Mouse (Mus musculus): ENCODE results near the gene Elovl6. TPM values are rescaled to one million over a fixed set of nuclear protein-coding genes. Genes with fewer than 3 reads are reported as not detected.

Elovl6 gene
- polyA plus RNA-seq, 1 experiment: 7.7 TPM

DNA sequence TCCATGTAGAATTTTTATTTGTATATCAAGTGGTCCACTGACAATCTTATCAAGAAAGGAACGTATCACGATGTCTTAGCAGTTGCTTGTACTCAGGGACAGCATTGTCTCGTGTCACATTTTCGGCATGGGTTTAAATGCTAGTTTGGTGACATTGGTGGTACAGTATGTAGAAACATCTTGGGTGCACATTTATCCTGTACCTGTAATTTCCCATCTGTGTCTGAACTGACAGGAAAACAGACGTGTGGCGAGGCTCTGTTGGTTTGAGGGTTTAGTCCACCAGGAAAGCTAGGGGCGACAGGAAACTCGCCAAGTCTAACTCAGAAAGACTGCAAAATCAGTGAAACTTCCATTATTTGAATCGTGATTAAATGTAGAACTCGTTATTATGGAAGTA, 21.5 kb downstream of the Elovl6 start:
- Histone ChIP-seq H3K4me3 (replicated peaks; ENCODE audit: control insufficient read depth, low read depth, low read length) (no peak overlapping the region), H3K27ac (ENCODE audit: control insufficient read depth, insufficient read depth, low read depth, low read length, poor library complexity) (no peak overlapping the region), H3K4me1 (ENCODE audit: control insufficient read depth, insufficient read depth, low read length) (peaks cover 2% of the 10 kb centered on the region; the same call in 1 of the 2 replicates)
- 8% methylated on average over 10 of the region's 10 CpGs for WGBS
- TF ChIP-seq CTCF (IDR thresholded peaks at IDR 0.05; ENCODE audit: control insufficient read depth, insufficient read depth, low read length) (no peak), POLR2A (IDR thresholded peaks at IDR 0.05; ENCODE audit: borderline replicate concordance, control insufficient read depth, low read depth, low read length) (no peak)

GRCm38 (mm10) chr3:129554436-129554835, 22.3 kb downstream of the Elovl6 start:
- TF ChIP-seq CTCF (IDR thresholded peaks at IDR 0.05; ENCODE audit: control insufficient read depth, insufficient read depth, low read length) (no peak), POLR2A (IDR thresholded peaks at IDR 0.05; ENCODE audit: borderline replicate concordance, control insufficient read depth, low read depth, low read length) (no peak)
- H3K4me3 ChIP-seq (replicated peaks; ENCODE audit: control insufficient read depth, low read depth, low read length): no peak overlapping the region
- WGBS: 66% methylated on average over 4 of the region's 4 CpGs
- H3K27ac ChIP-seq (ENCODE audit: control insufficient read depth, insufficient read depth, low read depth, low read length, poor library complexity): no peak overlapping the region
- peaks cover 2% of the 10 kb centered on the region; the same call in 1 of the 2 replicates for H3K4me1 ChIP-seq (ENCODE audit: control insufficient read depth, insufficient read depth, low read length)

- 79% methylated on average over 9 of the region's 9 CpGs for WGBS
- peaks cover 2% of the 10 kb centered on the region; the same call in 1 of the 2 replicates for H3K4me1 ChIP-seq (ENCODE audit: control insufficient read depth, insufficient read depth, low read length)
- TF ChIP-seq CTCF (IDR thresholded peaks at IDR 0.05; ENCODE audit: control insufficient read depth, insufficient read depth, low read length): no peak
- TF ChIP-seq POLR2A (IDR thresholded peaks at IDR 0.05; ENCODE audit: borderline replicate concordance, control insufficient read depth, low read depth, low read length): no peak
These were observed 24.9 kb downstream of the Elovl6 start for GRCm38 (mm10) chr3:129557048-129557447.

DNA sequence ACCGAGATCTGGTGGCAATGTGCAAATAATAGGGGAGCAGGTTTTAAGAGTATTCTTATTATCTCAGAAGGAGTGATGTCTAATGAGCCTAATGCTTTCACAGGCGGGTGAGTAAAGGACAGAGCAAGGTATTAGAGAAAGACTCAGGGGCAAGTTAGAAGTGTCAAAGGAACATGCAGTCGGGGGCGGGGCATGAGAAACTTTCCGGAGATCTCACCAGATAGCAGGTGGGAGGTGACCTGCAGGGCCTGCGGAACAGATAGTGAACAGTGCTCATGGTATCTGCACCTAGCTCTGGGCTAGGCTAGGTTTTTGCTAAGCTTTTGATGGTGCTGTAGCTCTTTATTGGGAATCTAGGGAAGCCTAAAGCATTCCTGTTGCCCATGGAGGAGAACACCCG, 25.4 kb downstream of the Elovl6 start:
- Histone ChIP-seq H3K4me3 (replicated peaks; ENCODE audit: control insufficient read depth, low read depth, low read length) (no peak overlapping the region), H3K27ac (ENCODE audit: control insufficient read depth, insufficient read depth, low read depth, low read length, poor library complexity) (no peak overlapping the region), H3K4me1 (ENCODE audit: control insufficient read depth, insufficient read depth, low read length) (no peaks in the 10 kb centered on the region; the same call in 1 of the 2 replicates)
- WGBS: 79% methylated on average over 7 of the region's 7 CpGs
- TF ChIP-seq POLR2A (IDR thresholded peaks at IDR 0.05; ENCODE audit: borderline replicate concordance, control insufficient read depth, low read depth, low read length) (no peak), CTCF (IDR thresholded peaks at IDR 0.05; ENCODE audit: control insufficient read depth, insufficient read depth, low read length) (no peak)

More at GRCm38 (mm10) chr3:129557048-129557447, 24.9 kb downstream of the Elovl6 start:
- H3K27ac ChIP-seq (ENCODE audit: control insufficient read depth, insufficient read depth, low read depth, low read length, poor library complexity): no peak overlapping the region
- H3K4me3 ChIP-seq (replicated peaks; ENCODE audit: control insufficient read depth, low read depth, low read length): no peak overlapping the region

DNA sequence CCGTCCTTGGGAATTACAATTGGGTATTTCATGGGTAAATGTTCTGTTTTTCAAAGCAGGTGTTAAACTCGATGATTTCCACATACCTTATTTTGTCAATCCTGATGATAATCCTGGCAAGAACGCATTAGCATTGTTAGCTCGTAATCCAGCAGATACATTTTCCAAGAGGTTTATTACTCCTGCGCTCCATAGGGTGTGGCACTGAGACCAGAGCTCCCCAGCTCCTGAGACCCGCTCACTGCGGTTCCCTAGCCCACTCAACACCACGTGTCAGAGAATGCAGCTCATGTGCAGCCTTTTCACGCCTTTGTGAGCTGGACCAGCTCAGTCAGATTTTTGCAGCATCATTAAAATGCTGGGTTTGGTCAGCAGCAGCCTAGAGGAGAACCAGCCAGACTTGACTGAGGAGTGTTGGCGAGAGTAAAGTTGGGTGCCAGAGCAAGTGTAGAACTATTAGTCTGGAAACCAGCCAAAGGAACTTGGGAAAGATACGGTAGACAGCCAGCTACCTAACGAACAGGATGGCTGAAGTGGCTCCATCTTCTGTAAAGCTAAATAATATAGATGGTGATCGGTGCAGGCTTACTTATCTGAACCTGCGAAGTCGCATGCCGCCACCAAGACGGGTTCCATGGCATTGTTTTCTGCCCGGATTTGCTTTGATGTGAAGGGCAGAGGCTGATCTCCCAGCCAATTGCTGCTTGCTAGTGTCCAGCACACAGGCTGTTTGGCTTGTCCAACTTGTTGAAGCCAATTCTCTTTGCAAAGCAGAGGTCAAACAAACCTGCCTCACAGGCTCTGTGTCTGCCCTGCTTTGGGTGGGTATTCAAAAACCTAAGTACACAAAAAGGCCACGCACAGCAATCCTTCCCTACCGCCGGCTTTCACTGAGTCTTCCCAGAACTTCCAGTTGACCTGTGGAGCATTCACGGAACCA, 26.1 kb downstream of the Elovl6 start:
- Histone ChIP-seq H3K4me3 (replicated peaks; ENCODE audit: control insufficient read depth, low read depth, low read length) (no peak overlapping the region), H3K27ac (ENCODE audit: control insufficient read depth, insufficient read depth, low read depth, low read length, poor library complexity) (no peak overlapping the region), H3K4me1 (ENCODE audit: control insufficient read depth, insufficient read depth, low read length) (no peaks in the 10 kb centered on the region)
- TF ChIP-seq POLR2A (IDR thresholded peaks at IDR 0.05; ENCODE audit: borderline replicate concordance, control insufficient read depth, low read depth, low read length) (no peak), CTCF (IDR thresholded peaks at IDR 0.05; ENCODE audit: control insufficient read depth, insufficient read depth, low read length) (no peak)
- 87% methylated on average over 22 of the region's 22 CpGs for WGBS

DNA sequence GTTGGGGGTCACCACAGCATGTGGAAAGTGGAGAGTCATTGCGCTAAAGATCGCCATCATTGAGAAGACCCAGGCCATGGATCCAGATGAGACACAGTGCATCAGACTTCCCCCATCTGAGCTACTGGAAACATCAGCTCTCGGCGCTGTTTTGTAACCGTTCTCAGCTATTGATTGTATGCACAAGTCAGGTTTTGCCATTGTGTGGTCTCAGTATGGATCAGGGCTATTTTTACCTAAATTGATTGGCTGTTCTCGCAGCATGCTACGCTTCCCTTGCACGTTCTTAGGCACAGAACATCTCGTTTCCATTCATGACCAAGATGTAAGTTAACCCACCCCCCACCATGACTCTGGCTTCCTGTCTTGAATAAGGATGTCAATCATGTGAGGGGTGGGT, 27.9 kb downstream of the Elovl6 start:
- no peak overlapping the region for H3K4me3 ChIP-seq (replicated peaks; ENCODE audit: control insufficient read depth, low read depth, low read length)
- 83% methylated on average over 9 of the region's 9 CpGs for whole genome bisulfite sequencing
- H3K27ac ChIP-seq (ENCODE audit: control insufficient read depth, insufficient read depth, low read depth, low read length, poor library complexity): no peak overlapping the region
- no peaks in the 10 kb centered on the region for H3K4me1 ChIP-seq (ENCODE audit: control insufficient read depth, insufficient read depth, low read length)
- TF ChIP-seq CTCF (IDR thresholded peaks at IDR 0.05; ENCODE audit: control insufficient read depth, insufficient read depth, low read length) (no peak), POLR2A (IDR thresholded peaks at IDR 0.05; ENCODE audit: borderline replicate concordance, control insufficient read depth, low read depth, low read length) (no peak)

GRCm38 (mm10) chr3:129561011-129561410, 28.9 kb downstream of the Elovl6 start:
- Histone ChIP-seq H3K27ac (ENCODE audit: control insufficient read depth, insufficient read depth, low read depth, low read length, poor library complexity) (no peak overlapping the region), H3K4me1 (ENCODE audit: control insufficient read depth, insufficient read depth, low read length) (no peaks in the 10 kb centered on the region; the same call in 1 of the 2 replicates), H3K4me3 (replicated peaks; ENCODE audit: control insufficient read depth, low read depth, low read length) (no peak overlapping the region)
- WGBS: 59% methylated on average over 10 of the region's 10 CpGs
- no peak for TF ChIP-seq POLR2A (IDR thresholded peaks at IDR 0.05; ENCODE audit: borderline replicate concordance, control insufficient read depth, low read depth, low read length)
- TF ChIP-seq CTCF (IDR thresholded peaks at IDR 0.05; ENCODE audit: control insufficient read depth, insufficient read depth, low read length): no peak

GRCm38 (mm10) chr3:129561853-129562252, 29.7 kb downstream of the Elovl6 start:
- H3K4me3 ChIP-seq (replicated peaks; ENCODE audit: control insufficient read depth, low read depth, low read length): no peak overlapping the region
- TF ChIP-seq CTCF (IDR thresholded peaks at IDR 0.05; ENCODE audit: control insufficient read depth, insufficient read depth, low read length) (no peak), POLR2A (IDR thresholded peaks at IDR 0.05; ENCODE audit: borderline replicate concordance, control insufficient read depth, low read depth, low read length) (no peak)
- no peak overlapping the region for H3K27ac ChIP-seq (ENCODE audit: control insufficient read depth, insufficient read depth, low read depth, low read length, poor library complexity)
- 62% methylated on average over 2 of the region's 2 CpGs for WGBS
- no peaks in the 10 kb centered on the region; the same call in 1 of the 2 replicates for H3K4me1 ChIP-seq (ENCODE audit: control insufficient read depth, insufficient read depth, low read length)
